Mouse (Mus musculus) WW6 (cell line): ENCODE data around the gene Gp1bb.
A peak's percentile ranks its signal among the peaks of the same experiment; 100 is the strongest.

Experiments used
- DNase-seq: peaks from one replicate; pipeline ENCODE4 v3.0.0-alpha.2; 2013; ENCODE audit warnings: low read depth, low spot score

Gp1bb gene

GRCm38 (mm10) chr16:18628206-18628947, 6.2 kb upstream of the Gp1bb start:
- DNase-seq, result no peak

GRCm38 (mm10) chr16:18627163-18627562, 5.0 kb upstream of the Gp1bb start:
- DNase-seq, result no peak

GRCm38 (mm10) chr16:18626376-18626878, 4.2 kb upstream of the Gp1bb start, which contains the start of gene Gm49601:
TSS of gene Gm49601 (minus strand) at chr16:18626427.
- peak; percentile 68 for DNase-seq

DNA sequence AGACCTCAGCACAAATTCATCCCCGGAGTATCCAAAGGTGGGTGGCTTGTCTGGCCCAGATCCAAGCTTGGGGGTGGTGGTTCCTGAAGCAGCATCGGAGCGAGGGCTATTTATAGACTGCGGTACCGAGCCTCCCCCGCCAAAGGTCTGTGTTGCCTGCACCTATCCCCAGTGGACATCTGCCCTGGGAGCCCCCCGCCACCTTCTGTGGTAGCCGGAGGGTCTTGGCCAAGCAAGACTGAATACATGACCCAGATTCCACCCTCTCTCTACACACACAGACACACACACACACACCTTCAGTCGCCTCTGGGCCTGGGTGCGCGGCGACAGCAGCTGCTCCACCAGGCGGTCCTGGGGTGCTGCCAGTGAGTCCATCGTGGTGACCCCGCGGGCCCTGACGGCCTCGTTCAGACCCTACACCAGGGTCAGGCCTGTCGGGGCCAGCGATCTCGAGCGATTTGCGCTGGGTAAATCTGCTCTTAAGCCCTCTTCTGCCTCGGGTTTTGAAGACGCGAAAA, 3.6 kb upstream of the Gp1bb start:
- DNase-seq, result no peak

- no peak for DNase-seq
Measured at GRCm38 (mm10) chr16:18625097-18625496, 2.9 kb upstream of the Gp1bb start.

DNA sequence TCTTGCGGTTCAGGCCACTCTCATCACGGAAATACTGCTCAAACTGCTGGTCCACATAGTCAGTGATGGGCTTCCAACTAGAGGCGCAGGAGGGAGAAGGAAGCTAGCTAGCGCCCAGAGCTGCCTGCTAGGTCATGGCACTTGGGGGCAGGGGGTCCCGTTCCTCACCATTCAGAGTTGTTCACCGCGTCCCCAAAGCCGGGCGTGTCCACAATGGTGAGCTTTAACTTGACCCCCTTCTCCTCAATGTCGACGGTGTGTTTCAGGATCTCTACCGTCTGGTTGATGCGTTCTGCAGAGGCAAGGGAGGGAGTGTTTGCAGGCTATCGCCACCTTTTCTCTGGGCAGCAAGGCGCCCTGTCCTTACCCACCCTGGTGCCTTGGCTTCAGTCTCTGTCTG, 2.4 kb upstream of the Gp1bb start:
- no peak for DNase-seq

DNA sequence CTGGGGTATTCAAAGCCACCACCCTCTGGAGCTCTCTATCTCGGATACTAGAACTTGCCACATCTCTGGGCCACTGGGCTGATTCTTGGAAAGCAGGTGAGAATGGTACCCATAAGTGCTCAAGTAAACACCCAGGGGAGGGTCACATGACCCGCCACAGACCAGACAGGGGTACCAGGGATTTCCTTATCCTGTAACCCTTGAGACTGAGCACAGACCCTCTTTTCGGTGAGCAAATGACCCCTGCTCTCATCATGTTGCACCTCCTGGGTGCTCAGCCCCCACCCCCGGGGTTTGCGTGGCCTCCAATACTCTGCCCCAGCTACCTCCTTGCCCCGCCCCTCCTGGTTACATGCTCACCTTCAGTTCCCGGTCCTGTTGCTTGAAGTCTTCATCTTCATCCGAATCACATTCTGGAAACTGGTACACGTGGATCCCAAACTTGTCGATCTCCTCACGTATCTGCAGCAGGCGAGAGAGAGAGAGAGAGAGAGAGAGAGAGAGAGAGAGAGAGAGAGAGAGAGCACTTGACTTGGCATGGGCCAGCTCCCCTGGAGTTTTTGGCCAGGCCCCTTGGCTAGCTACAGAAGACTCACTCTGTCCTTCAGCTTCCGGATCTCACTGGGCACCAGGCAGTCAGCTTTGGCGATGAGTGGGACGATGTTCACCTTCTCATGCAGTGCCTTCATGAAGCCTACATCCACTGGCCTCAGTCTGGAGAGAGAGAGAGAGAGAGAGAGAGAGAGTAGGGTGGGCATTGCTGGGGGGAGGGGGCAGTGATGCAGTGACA, 1.7 kb upstream of the Gp1bb start:
- no peak for DNase-seq

GRCm38 (mm10) chr16:18622916-18623750, 930 bp upstream of the Gp1bb start:
- DNase-seq, result no peak

DNA sequence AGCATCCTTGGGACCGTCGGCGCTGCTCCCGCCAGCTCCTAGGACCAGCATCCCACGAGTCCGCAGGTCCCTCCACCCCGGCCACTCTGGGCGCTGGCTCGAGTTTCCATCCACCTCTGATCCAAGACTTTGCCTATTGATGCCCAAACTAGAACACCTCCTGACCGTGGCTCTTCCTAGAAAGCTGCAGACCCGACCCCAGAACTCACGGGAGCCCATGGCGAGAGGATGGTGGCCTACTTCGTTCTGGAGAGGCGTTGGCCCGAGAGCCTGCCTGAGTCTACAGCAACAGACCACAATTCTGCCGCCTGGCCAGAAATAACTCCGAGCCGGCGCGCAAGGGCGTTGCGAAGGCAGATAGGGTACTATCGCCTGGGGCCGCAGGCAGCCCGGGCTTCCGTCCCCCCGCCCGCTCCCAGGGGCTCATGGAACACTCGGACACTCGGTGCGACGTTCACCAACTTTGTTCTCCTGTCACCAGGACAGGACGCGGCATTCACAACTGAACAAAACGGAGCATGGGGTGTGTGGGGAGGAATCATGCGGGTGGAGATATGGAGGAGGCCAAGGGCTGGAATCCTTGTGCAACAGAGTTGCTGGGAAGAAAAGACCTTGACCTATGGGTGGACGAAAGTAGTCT, 721 bp downstream of the Gp1bb start:
- no peak for DNase-seq

GRCm38 (mm10) chr16:18620601-18621361, 1.4 kb downstream of the Gp1bb start:
- DNase-seq, result no peak

GRCm38 (mm10) chr16:18620201-18620600, 2.0 kb downstream of the Gp1bb start:
- DNase-seq, result no peak

DNA sequence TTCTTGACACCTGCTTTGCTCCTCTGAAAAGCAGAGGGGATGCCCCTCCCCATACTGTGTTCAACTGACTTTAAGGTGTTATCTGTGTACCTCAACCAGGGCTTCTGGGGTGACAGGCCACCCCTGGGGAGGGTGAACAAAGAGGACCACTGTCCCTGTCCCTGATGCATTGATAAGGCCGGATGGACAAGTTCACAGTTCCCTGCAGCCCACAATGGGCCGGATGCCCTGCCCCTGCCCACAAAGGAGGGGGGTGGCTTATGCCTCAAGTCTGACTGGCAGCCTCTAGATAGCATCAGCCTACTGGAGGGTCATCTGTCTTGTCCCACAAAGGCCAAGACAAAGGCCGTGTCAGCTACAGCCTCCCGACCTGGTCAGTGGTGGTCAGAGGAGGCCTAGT, 3.1 kb downstream of the Gp1bb start:
- DNase-seq, result no peak

- no peak for DNase-seq
Measured at GRCm38 (mm10) chr16:18618297-18618696, 3.9 kb downstream of the Gp1bb start.

DNA sequence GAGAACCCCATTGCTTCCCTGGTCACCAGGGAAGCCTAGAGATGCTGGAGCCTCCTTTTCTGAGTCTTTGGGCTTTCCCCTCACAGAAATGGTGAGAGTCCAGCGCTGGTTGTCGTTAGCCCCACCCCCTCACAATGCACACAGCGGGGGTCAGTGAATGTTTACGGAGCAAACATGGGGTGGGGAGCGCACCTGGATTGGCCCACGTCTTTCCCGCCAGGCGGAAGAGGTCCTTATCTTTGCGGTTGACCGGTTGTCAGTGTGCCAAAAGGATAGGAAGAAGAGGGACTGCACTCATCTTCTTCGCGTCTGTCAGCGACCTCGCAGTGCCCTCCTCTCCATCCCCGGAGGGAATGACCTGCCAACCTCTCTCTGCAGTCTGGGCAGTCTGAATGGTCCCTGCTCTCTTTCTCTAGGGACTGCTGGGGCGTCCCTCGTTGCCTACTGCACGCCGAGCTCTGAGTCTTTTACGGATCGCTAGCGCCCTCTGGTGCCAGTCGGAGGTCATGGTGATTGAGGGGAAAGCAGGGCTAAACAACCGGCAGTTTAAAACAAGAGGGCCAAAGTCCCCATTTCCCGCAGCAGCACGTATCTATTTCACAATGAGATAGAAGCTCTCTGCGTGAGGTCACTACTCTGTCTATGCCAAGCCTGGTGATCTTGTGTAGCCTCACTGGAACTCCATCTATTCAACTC, 4.7 kb downstream of the Gp1bb start:
- DNase-seq, result peak; percentile 60

DNA sequence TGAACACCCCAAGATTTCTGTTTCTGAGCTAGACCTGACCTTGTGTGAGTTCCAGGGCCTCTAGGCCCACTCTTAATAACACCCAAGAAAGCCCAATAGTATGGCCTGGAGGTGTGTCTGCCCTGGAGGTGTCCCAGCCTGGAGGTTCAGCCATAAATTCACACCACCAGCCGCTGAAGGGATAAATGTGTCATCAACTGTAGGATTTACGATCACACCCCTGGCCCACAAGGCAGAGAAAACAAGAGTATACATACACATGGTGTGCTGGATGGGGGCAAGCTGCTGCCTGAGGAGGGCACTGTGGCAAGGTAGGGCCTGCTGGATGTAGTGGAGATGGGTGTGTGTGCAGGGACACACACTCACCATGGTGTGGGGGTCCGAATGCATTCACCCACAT, 8.9 kb downstream of the Gp1bb start:
- no peak for DNase-seq

GRCm38 (mm10) chr16:18611752-18612151, 10.5 kb downstream of the Gp1bb start:
- no peak for DNase-seq

GRCm38 (mm10) chr16:18609099-18609498, 13.1 kb downstream of the Gp1bb start:
- DNase-seq, result no peak

DNA sequence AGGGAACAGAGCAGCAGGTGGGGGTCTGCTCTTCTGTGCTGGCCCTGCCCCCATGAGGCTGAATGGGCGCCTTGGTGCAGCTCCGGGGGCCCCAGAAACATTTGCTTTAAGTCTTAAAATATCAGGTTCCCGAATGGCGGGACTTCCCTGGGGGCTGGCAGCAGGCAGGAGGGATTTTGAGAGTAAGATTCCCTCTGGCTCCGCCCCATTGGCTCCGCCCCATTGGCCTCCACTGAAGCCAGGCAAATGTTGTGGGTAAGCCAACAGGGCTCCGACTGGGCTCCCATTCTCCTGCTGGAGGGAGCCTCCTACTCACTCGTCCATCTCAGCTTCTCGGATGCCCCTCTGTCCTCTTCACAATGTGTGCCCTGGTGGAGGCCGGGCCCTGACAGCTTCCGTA, 14.0 kb downstream of the Gp1bb start:
- no peak for DNase-seq

GRCm38 (mm10) chr16:18605705-18606104, 16.5 kb downstream of the Gp1bb start:
- no peak for DNase-seq

- no peak for DNase-seq
Measured at GRCm38 (mm10) chr16:18604267-18604701, 17.9 kb downstream of the Gp1bb start.
